Comparison of ENCODE assay signal across 15 mouse cellular contexts in the genomic region with DNA sequence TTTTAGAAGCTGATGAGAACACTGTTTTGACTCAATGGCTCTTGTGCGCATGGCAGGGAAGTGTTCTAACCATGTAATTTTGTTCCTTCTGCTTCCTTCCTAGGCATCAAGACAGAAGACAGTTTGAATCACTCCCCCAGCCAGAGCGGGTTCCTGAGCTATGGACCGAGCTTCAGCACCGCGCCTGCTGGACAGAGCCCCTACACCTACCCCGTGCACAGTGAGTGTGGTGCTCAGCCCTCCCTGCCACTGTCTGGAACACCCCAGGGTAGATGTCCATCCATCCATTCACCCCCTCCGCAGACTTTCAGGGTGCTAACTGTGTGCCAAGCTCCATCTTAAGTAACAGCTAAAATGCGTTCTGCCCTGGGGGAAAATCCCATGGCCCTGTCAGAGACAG.
DNase-seq lines count a peak whose midpoint lies in the region; ATAC-seq and TF ChIP-seq lines count a peak whose summit lies in the region.
"Had no signal": no experiment of that assay in that cellular context is flagged by ENCODE, and none has a peak within 500 bp of the region (broad histone marks: within the 10 kb centered on the region; RNA-seq: fewer than 3 reads in every experiment).

No protein-coding gene starts in this region.

- H3K9ac ChIP-seq in kidney, postnatal 0 days (ENCODE audit: low read depth, low read length), result no peak overlapping the region
- no peak overlapping the region for H3K9ac ChIP-seq in kidney, embryonic 14.5 days (ENCODE audit: low read depth, low read length)
- H3K9ac ChIP-seq in midbrain, embryonic 14.5 days (replicated peaks; ENCODE audit: low read length), result no peak overlapping the region
- H3K9ac ChIP-seq: hindbrain, embryonic 15.5 days; kidney, embryonic 15.5 days had no signal

- no peak overlapping the region for H3K27ac ChIP-seq in kidney, postnatal 0 days
- H3K27ac ChIP-seq in kidney, embryonic 14.5 days (ENCODE audit: low read depth, low read length), result no peak overlapping the region
- no peak overlapping the region for H3K27ac ChIP-seq in midbrain, embryonic 14.5 days (replicated peaks; ENCODE audit: low read depth, low read length)
- H3K27ac ChIP-seq: hindbrain, embryonic 15.5 days; kidney, embryonic 15.5 days had no signal

- peak; percentile 19 for DNase-seq in kidney, postnatal 0 days (ENCODE audit: low spot score)
- peak; percentile 27 for DNase-seq in R1 (ENCODE audit: low read depth, low spot score)
- no peak for DNase-seq in midbrain, embryonic 14.5 days
- DNase-seq: cerebellum, postnatal 25 days; right cerebral cortex, adult 18-20 months; thymus, adult 18-20 months had no signal

- 28% methylated on average over 8 of the region's 8 CpGs for WGBS in kidney, postnatal 0 days
- 31% methylated on average over 8 of the region's 8 CpGs for WGBS in kidney, embryonic 14.5 days
- WGBS in midbrain, embryonic 14.5 days, result 36% methylated on average over 8 of the region's 8 CpGs

- H3K4me1 ChIP-seq in kidney, postnatal 0 days (replicated peaks; ENCODE audit: insufficient read depth, low read length), result no peaks in the 10 kb centered on the region
- peaks cover 3% of the 10 kb centered on the region; the same call in 1 of the 2 replicates for H3K4me1 ChIP-seq in kidney, embryonic 14.5 days (ENCODE audit: control insufficient read depth, insufficient read depth, low read length)
- H3K4me1 ChIP-seq in midbrain, embryonic 14.5 days (ENCODE audit: control insufficient read depth, insufficient read depth, low read length), result no peaks in the 10 kb centered on the region
- H3K4me1 ChIP-seq: hindbrain, embryonic 15.5 days; kidney, embryonic 15.5 days had no signal

- no peak overlapping the region for H3K4me2 ChIP-seq in kidney, postnatal 0 days (ENCODE audit: low read length)
- no peak overlapping the region for H3K4me2 ChIP-seq in kidney, embryonic 14.5 days (replicated peaks; ENCODE audit: low read depth, low read length)
- no peak overlapping the region for H3K4me2 ChIP-seq in midbrain, embryonic 14.5 days (ENCODE audit: low read length)
- H3K4me2 ChIP-seq: hindbrain, embryonic 15.5 days; kidney, embryonic 15.5 days; liver, embryonic 11.5 days; midbrain, embryonic 11.5 days had no signal

- H3K36me3 ChIP-seq in kidney, postnatal 0 days (ENCODE audit: insufficient read depth, low read length), result no peaks in the 10 kb centered on the region
- no peaks in the 10 kb centered on the region for H3K36me3 ChIP-seq in kidney, embryonic 14.5 days (ENCODE audit: control insufficient read depth, insufficient read depth, low read length)
- no peaks in the 10 kb centered on the region for H3K36me3 ChIP-seq in midbrain, embryonic 14.5 days (ENCODE audit: control insufficient read depth, insufficient read depth, low read length)
- H3K36me3 ChIP-seq: hindbrain, embryonic 15.5 days; kidney, embryonic 15.5 days had no signal

- no peak for TF ChIP-seq CTCF in kidney, postnatal 0 days (IDR thresholded peaks at IDR 0.05; ENCODE audit: low read depth)

- no peak overlapping the region for H3K4me3 ChIP-seq in kidney, postnatal 0 days (replicated peaks; ENCODE audit: low read depth, low read length)
- no peak overlapping the region for H3K4me3 ChIP-seq in kidney, embryonic 14.5 days (ENCODE audit: low read length)
- H3K4me3 ChIP-seq in midbrain, embryonic 14.5 days (replicated peaks; ENCODE audit: low read depth, low read length), result no peak overlapping the region
- H3K4me3 ChIP-seq: hindbrain, embryonic 15.5 days; kidney, embryonic 15.5 days had no signal

- H3K9me3 ChIP-seq in kidney, postnatal 0 days (replicated peaks; ENCODE audit: low read length), result no peaks in the 10 kb centered on the region
- H3K9me3 ChIP-seq in kidney, embryonic 14.5 days (ENCODE audit: control insufficient read depth, low read length), result no peaks in the 10 kb centered on the region
- no peaks in the 10 kb centered on the region for H3K9me3 ChIP-seq in midbrain, embryonic 14.5 days (ENCODE audit: control insufficient read depth, low read length)
- H3K9me3 ChIP-seq: hindbrain, embryonic 15.5 days; kidney, embryonic 15.5 days had no signal

- ATAC-seq in kidney, postnatal 0 days (replicated peaks; ENCODE audit: low FRiP score, low read depth), result no peak
- ATAC-seq in kidney, embryonic 14.5 days (ENCODE audit: low FRiP score, low TSS enrichment), result no peak
- peak; percentile 60; the same call in 1 of the 2 replicates for ATAC-seq in common myeloid progenitor, adult 5-6 weeks (replicated peaks; ENCODE audit: low read depth, poor library complexity, severe bottlenecking)
- peak; percentile 63; the same call in 1 of the 2 replicates for ATAC-seq in megakaryocyte progenitor cell, adult 5-6 weeks (replicated peaks; ENCODE audit: poor library complexity)
- ATAC-seq in megakaryocyte-erythroid progenitor cell, adult 5-6 weeks (replicated peaks; ENCODE audit: low FRiP score, low TSS enrichment, poor library complexity, severe bottlenecking), result no peak
- no peak for ATAC-seq in midbrain, embryonic 14.5 days (ENCODE audit: low FRiP score, low TSS enrichment)
- ATAC-seq: forebrain, embryonic 16.5 days had no signal

- H3K27me3 ChIP-seq in kidney, postnatal 0 days (ENCODE audit: insufficient read depth, low read length), result no peaks in the 10 kb centered on the region
- H3K27me3 ChIP-seq in kidney, embryonic 14.5 days (ENCODE audit: control insufficient read depth, insufficient read depth, low read length), result no peaks in the 10 kb centered on the region
- no peaks in the 10 kb centered on the region for H3K27me3 ChIP-seq in midbrain, embryonic 14.5 days (ENCODE audit: control insufficient read depth, insufficient read depth, low read length)
- H3K27me3 ChIP-seq: hindbrain, embryonic 15.5 days; kidney, embryonic 15.5 days had no signal

Comparison
In these comparisons a context has a peak if more than half of its experiments do, and no peak if none do; other contexts are left out.
1. ATAC-seq: peak in common myeloid progenitor, adult 5-6 weeks (single experiment) and megakaryocyte progenitor cell, adult 5-6 weeks (single experiment); none in kidney, postnatal 0 days (single experiment), kidney, embryonic 14.5 days (single experiment), megakaryocyte-erythroid progenitor cell, adult 5-6 weeks (single experiment) and midbrain, embryonic 14.5 days (single experiment).